Mouse (Mus musculus) kidney, adult 2 months (tissue): ENCODE measurements around the gene Hmga1.

ENCODE experiments used
- CTCF ChIP-seq: fragments of 200-500 bp; conservative IDR thresholded peaks from 2 replicates; pipeline ENCODE4 v1.5.1; 2011; ENCODE audit warnings: low read depth, mild to moderate bottlenecking, control low read depth, low read length, moderate library complexity, mixed read lengths; ENCODE audit not compliant: insufficient read depth, insufficient read length
- POLR2A ChIP-seq: fragments of 200-500 bp; IDR thresholded peaks from one replicate; pipeline ENCODE4 v1.6.1; 2011; ENCODE audit warnings: low read depth, low read length, control low read depth

GRCm38 (mm10) chr17:27518700-27519595 is 37.3 kb upstream of the Hmga1 start:
- no peak for TF ChIP-seq CTCF
- no peak for TF ChIP-seq POLR2A
